In genomic region chr16:38549479-38550396, GRCm38 (mm10) we compare ENCODE assay signal across 8 mouse cellular contexts. TPM values are rescaled to one million over a fixed set of nuclear protein-coding genes. Genes with fewer than 3 reads are reported as not detected.
DNase-seq lines count a peak whose midpoint lies in the region; ATAC-seq lines count a peak whose summit lies in the region.

TSS of gene Poglut1 (minus strand) at chr16:38550258.

- peaks cover 17% of the 10 kb centered on the region for H3K27me3 ChIP-seq in hindbrain, embryonic 12.5 days

- ATAC-seq in hindbrain, embryonic 12.5 days (ENCODE audit: low FRiP score): peak; percentile 95

- peak within 1 kb of the TSS; percentile 82 for H3K27ac ChIP-seq in hindbrain, embryonic 12.5 days

- H3K4me2 ChIP-seq in hindbrain, embryonic 12.5 days (replicated peaks): peak within 1 kb of the TSS; percentile 71

- 3% methylated on average over 54 of the region's 54 CpGs for WGBS in hindbrain, embryonic 12.5 days

- H3K4me3 ChIP-seq in hindbrain, embryonic 12.5 days: peak within 1 kb of the TSS; percentile 64

- peak within 1 kb of the TSS; percentile 91 for H3K9ac ChIP-seq in hindbrain, embryonic 12.5 days

- H3K36me3 ChIP-seq in hindbrain, embryonic 12.5 days: peaks cover 17% of the 10 kb centered on the region

- H3K9me3 ChIP-seq in hindbrain, embryonic 12.5 days (replicated peaks): no peaks in the 10 kb centered on the region

- DNase-seq in Muller cell, postnatal 12 days (ENCODE audit: inconsistent ontology term): peak; percentile 74
- DNase-seq in cerebellum, postnatal 10 days: peak; percentile 91 to 93
- peak; percentile 64 to 73 for DNase-seq in frontal cortex, postnatal 14 days (ENCODE audit: low spot score in 2 of 2)
- DNase-seq in layer of hippocampus, postnatal 14 days (ENCODE audit: low spot score in 2 of 2): peak; percentile 82 to 86
- peak; percentile 76 for DNase-seq in lung, postnatal 14 days
- peak; percentile 60 for DNase-seq in retina, adult 2 months (ENCODE audit: low read depth, low spot score)
- peak; percentile 76 for DNase-seq in thymus, postnatal 25 days

- H3K4me1 ChIP-seq in hindbrain, embryonic 12.5 days: peaks cover 17% of the 10 kb centered on the region

RNA-seq across cellular contexts. Expression of gene Poglut1, which starts in this region (rescaled TPM):
- 73.5 and 76.8 TPM in 2 replicates for polyA plus RNA-seq in hindbrain, embryonic 12.5 days (2016; fragmentation: Nextera tagmentation; extraction: Ambion mirVana)
- 10 to 100 TPM; 42.2 to 44.3 TPM for total RNA-seq in layer of hippocampus, postnatal 14 days (2021)

Comparison
In these comparisons a context has a peak if more than half of its experiments do, and no peak if none do; other contexts are left out.
1. Peak in every context shown above with its lines: DNase-seq, ATAC-seq, H3K4me3 ChIP-seq and H3K27ac ChIP-seq.